8 mouse cellular contexts compared by ENCODE assay signal in the genomic region with DNA sequence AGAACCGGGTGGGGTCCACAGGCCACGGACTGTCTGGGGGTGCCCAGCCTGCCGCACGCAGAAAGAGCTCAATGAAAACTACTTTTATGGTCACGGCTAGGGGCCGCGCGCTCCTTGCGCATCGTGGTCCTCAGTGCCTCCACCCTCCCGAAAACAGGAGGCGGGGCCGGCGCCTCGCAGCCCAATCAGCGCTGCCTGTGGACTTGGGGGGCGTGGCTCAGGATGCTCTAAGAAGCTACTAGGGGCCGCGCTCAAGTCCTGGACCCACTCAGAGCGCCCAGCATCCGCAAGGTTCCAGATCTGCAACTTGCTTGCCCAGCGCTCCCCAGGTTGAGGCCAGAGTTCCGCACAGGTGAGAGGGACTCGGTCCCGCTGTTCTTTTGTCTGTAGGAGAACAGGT. TPM values are rescaled to one million over a fixed set of nuclear protein-coding genes. Genes with fewer than 3 reads are reported as not detected.
DNase-seq lines count a peak whose midpoint lies in the region; ATAC-seq and TF ChIP-seq lines count a peak whose summit lies in the region.

Crispld2 (plus strand) TSS at position 190 of the 400 bp plus-strand sequence.

- peaks cover 42% of the 10 kb centered on the region for H3K27me3 ChIP-seq in hindbrain, embryonic 12.5 days
- H3K27me3 ChIP-seq in lung, embryonic 16.5 days (ENCODE audit: control insufficient read depth, insufficient read depth, low read depth, low read length): peaks cover 31% of the 10 kb centered on the region

- H3K9me3 ChIP-seq in ES-E14 (ENCODE audit: control insufficient read depth, insufficient read depth, low read depth, low read length): no peaks in the 10 kb centered on the region
- no peaks in the 10 kb centered on the region for H3K9me3 ChIP-seq in hindbrain, embryonic 12.5 days (replicated peaks)
- no peaks in the 10 kb centered on the region for H3K9me3 ChIP-seq in lung, embryonic 16.5 days (ENCODE audit: control insufficient read depth, low read length)

- peak; percentile 88 for DNase-seq in ES-E14 (ENCODE audit: low read depth, low spot score)
- DNase-seq in cerebellum, postnatal 36 days: peak; percentile 32 to 37
- peak; percentile 83 for DNase-seq in gastrocnemius, adult 18-20 months (ENCODE audit: low spot score)
- DNase-seq in layer of hippocampus, postnatal 25 days (ENCODE audit: extremely low spot score in 1 of 2, low spot score in 1 of 2): peak; percentile 15 to 52
- peak; percentile 88 for DNase-seq in ovary, postnatal 36 days (ENCODE audit: low spot score)
- DNase-seq in thymus, postnatal 4 days: peak; percentile 93

- 0% methylated on average over 25 of the region's 25 CpGs for WGBS in hindbrain, embryonic 12.5 days
- WGBS in lung, embryonic 16.5 days: under 1% methylated on average over 25 of the region's 25 CpGs

- in situ Hi-C loops in ES-E14 (cut with MboI; ENCODE audit: low sequenced_read_pairs in 2 of 2, unreplicated experiment in 2 of 2): no loop called here

- H3K4me1 ChIP-seq in ES-E14 (ENCODE audit: control insufficient read depth in 2 of 2, insufficient read depth in 2 of 2, low read length in 2 of 2, poor library complexity in 1 of 2): 0 out of 4 replicates have a peak, but pooled peaks cover 2% of the 10 kb centered on the region in 2 experiments
- peaks cover 22% of the 10 kb centered on the region for H3K4me1 ChIP-seq in hindbrain, embryonic 12.5 days
- H3K4me1 ChIP-seq in lung, embryonic 16.5 days (replicated peaks; ENCODE audit: control insufficient read depth, insufficient read depth, low read length): peaks cover 4% of the 10 kb centered on the region

- ATAC-seq in hindbrain, embryonic 12.5 days (ENCODE audit: low FRiP score): peak; percentile 91
- ATAC-seq in lung, embryonic 16.5 days (ENCODE audit: low read depth): peak; percentile 94

- H3K9ac ChIP-seq in ES-E14 (ENCODE audit: insufficient read depth, low read depth, low read length, poor library complexity, severe bottlenecking): no peak within 1 kb of the TSS; the same call in 1 of the 2 replicates
- H3K9ac ChIP-seq in hindbrain, embryonic 12.5 days: no peak within 1 kb of the TSS
- H3K9ac ChIP-seq in lung, embryonic 16.5 days (ENCODE audit: low read length): 0 out of 2 replicates have a peak within 1 kb of the TSS, but pooled peaks have one; percentile 5

- no peak within 1 kb of the TSS for H3K27ac ChIP-seq in ES-E14 (ENCODE audit: insufficient read depth, low read depth, low read length, poor library complexity, severe bottlenecking)
- H3K27ac ChIP-seq in hindbrain, embryonic 12.5 days: no peak within 1 kb of the TSS
- no peak within 1 kb of the TSS for H3K27ac ChIP-seq in lung, embryonic 16.5 days (ENCODE audit: low read length)

- H3K4me2 ChIP-seq in hindbrain, embryonic 12.5 days (replicated peaks): peak within 1 kb of the TSS; percentile 53
- peak within 1 kb of the TSS; percentile 31 for H3K4me2 ChIP-seq in lung, embryonic 16.5 days (ENCODE audit: low read depth, low read length)

- H3K36me3 ChIP-seq in ES-E14 (ENCODE audit: control insufficient read depth, insufficient read depth, low read length, poor library complexity, severe bottlenecking): no peaks in the 10 kb centered on the region
- H3K36me3 ChIP-seq in hindbrain, embryonic 12.5 days: no peaks in the 10 kb centered on the region
- H3K36me3 ChIP-seq in lung, embryonic 16.5 days (ENCODE audit: control insufficient read depth, insufficient read depth, low read length): no peaks in the 10 kb centered on the region

- peak within 1 kb of the TSS; percentile 45 to 67 for H3K4me3 ChIP-seq in ES-E14 (ENCODE audit: insufficient read depth in 1 of 2, low read depth in 1 of 2, low read length in 2 of 2, poor library complexity in 1 of 2, severe bottlenecking in 1 of 2)
- H3K4me3 ChIP-seq in hindbrain, embryonic 12.5 days: peak within 1 kb of the TSS; percentile 24
- H3K4me3 ChIP-seq in lung, embryonic 16.5 days (ENCODE audit: low read length): peak within 1 kb of the TSS; percentile 14

TF ChIP-seq in ES-E14, 5 proteins besides CTCF, POLR2A, EP300 and RAD21:
- TF ChIP-seq HCFC1 (IDR thresholded peaks at IDR 0.05; ENCODE audit: borderline replicate concordance, insufficient read depth, low read length): no peak
- no peak for TF ChIP-seq MAFK (IDR thresholded peaks at IDR 0.05; ENCODE audit: insufficient read depth, low read depth, low read length)
- no peak for TF ChIP-seq ZNF384 (IDR thresholded peaks at IDR 0.05; ENCODE audit: low read depth, low read length)
- no peak for TF ChIP-seq ZC3H11A (IDR thresholded peaks at IDR 0.05; ENCODE audit: borderline replicate concordance, low read depth, low read length)
- no peak for TF ChIP-seq CHD2 (IDR thresholded peaks at IDR 0.05; ENCODE audit: low read depth, low read length)
TF ChIP-seq in ES-E14: peak in this region for 0.

RNA-seq across cellular contexts. Expression of gene Crispld2, which starts in this region (rescaled TPM):
- 4.4 and 12.1 TPM in 2 replicates for total RNA-seq in ES-E14 (2012; rRNA removed)
- total RNA-seq in gastrocnemius, adult 18-20 months (2021): 10 to 100 TPM; 11.2 to 13.1 TPM
- polyA plus RNA-seq in hindbrain, embryonic 12.5 days (2016; fragmentation: Nextera tagmentation; extraction: Ambion mirVana): 4.8 and 5.3 TPM in 2 replicates
- 1 to 10 TPM; 1.4 to 2.1 TPM for total RNA-seq in layer of hippocampus, postnatal 25 days (2021)
- polyA plus RNA-seq in lung, embryonic 16.5 days (2015; fragmentation: Nextera tagmentation; extraction: Ambion mirVana): 8.4 and 9.3 TPM in 2 replicates

Comparison
In these comparisons a context has a peak if more than half of its experiments do, and no peak if none do; other contexts are left out.
1. DNase-seq: peak in every context shown above with its lines; median percentile 93 in thymus, postnatal 4 days; 88 in ES-E14; 88 in ovary, postnatal 36 days; 83 in gastrocnemius, adult 18-20 months; 34 in cerebellum, postnatal 36 days; 34 in layer of hippocampus, postnatal 25 days.